Mouse (Mus musculus): ENCODE data around the gene Saa2. TPM values are rescaled to one million over a fixed set of nuclear protein-coding genes. Genes with fewer than 3 reads are reported as not detected.

The Saa2 gene
- total RNA-seq, 2 experiments from 2014 or later: not detected

DNA sequence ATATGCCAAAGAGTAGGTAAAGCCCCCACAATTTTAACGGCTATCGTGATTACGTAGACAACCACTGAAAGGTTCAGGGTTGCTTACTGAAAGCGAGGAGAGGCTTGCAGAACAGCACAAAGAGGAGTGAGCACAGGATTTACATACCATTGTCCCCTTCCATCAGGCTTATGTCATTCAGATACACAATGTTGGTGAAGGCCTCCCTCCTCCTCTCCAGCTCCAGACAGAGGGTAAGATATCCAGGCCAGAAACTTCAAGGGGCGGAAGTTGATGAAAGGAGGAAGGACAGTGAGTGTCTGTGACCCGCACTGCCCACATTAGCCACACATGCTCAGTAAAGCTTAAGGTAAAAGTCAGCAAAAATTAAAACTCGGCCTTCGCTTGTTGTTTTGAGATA is 13.1 kb downstream of the Saa2 start:
- DNase-seq: no peak

DNA sequence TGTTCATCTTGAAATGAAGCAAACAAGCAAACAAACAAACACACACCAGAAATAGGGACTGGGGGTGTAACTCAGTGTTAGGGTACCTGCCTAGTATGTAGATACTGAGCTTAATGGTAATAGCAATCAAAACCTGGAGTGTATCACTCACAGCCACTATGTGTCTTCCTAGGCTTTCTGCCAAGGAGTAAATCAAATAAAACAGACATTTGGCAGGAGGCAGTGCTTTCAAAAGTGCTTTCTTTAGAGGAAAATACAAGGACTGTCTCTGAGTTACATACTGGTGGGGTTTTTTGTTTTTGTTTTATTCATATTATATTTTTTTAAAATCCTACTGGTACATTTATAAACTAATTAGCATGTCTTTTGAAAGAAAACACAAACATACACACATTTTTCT is 15.8 kb downstream of the Saa2 start:
- DNase-seq: no peak

DNA sequence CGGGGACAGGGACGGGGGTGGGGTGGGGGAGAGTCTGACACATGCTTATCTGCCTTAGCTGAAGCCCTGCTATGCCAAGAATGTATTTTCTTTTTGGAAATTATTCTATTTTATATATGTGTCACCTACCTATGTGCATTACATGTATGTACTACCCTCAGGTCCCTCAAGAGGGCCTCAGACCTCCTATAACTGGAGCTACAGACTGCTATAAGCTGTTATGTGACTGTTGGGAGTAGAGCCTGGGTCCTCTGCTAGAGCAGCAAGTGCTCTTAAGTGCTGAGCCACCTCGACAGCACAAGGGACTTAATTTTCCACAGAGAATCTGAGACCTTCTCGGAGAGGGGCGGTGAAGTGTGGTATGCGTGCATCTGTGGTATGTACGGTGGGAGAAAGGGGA is 16.9 kb downstream of the Saa2 start:
- no peak for DNase-seq

DNA sequence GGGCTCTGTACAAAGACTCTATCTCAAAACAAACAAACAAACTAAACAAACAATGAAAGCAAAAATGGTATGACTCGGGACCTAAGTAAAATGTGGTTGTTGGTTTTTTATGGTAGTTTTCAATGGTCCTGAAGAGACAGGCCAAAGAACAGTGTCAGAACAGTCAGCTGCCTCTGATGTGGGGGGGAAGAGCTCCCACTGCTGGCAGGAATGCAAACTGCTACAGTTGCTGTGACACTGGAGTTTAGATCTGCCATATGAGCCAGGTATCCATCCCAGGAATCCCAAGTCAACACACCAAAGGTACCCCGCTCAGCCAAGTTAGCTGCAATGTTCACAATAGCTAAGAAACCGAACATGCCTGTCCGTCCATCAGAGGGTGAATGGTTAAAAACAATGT is 19.1 kb downstream of the Saa2 start:
- peak; percentile 11 to 14 for DNase-seq

DNA sequence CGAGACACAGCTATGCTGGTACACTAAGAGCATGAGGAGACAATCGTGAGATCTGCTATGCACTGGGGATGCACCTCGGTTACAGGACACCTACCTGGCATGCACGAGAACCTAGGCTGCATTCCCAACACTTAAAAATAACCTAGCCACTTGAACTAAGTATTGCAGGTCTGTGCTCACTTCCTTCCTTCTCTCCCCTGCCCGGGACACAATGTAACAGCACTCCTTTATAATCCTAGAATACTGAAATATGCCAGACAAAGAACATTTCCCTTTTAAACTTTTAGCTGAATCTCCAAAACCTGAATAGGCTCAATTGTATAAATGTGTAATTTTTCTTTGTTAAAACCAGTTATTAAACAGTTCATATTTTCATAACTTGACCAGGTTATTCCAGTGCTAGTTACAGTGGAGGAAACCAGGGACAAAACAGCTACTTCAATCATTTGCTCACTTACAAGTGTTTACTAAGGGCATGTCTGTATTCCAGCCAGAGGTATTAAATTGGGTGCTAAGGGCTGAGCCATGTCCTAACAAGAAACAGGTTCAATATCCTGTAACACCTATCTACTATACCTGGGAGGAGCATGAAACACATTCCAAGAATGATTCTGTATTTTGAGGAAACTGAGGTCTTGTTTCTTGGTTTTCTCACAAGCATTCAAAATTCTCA is 37.7 kb downstream of the Saa2 start:
- no peak for DNase-seq

DNA sequence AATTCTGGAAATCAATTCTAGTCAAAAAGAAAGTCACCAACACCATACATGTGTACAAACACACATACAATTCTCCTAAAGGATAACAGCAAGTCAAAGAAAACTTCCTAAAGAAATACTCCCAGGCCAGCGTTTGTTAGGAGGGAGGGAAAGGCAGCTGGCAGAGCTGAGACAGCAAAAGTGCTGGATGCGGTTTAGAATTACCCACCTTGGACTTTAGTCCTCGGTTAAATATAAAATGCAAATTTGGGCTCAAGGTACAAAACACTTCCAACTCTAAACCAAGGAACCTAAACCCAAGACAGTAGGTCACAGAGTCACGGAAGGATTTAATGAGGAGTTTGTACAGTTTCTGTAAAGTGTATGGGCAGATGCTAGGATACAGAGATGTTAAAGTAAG is 42.3 kb downstream of the Saa2 start:
- no peak for DNase-seq

DNA sequence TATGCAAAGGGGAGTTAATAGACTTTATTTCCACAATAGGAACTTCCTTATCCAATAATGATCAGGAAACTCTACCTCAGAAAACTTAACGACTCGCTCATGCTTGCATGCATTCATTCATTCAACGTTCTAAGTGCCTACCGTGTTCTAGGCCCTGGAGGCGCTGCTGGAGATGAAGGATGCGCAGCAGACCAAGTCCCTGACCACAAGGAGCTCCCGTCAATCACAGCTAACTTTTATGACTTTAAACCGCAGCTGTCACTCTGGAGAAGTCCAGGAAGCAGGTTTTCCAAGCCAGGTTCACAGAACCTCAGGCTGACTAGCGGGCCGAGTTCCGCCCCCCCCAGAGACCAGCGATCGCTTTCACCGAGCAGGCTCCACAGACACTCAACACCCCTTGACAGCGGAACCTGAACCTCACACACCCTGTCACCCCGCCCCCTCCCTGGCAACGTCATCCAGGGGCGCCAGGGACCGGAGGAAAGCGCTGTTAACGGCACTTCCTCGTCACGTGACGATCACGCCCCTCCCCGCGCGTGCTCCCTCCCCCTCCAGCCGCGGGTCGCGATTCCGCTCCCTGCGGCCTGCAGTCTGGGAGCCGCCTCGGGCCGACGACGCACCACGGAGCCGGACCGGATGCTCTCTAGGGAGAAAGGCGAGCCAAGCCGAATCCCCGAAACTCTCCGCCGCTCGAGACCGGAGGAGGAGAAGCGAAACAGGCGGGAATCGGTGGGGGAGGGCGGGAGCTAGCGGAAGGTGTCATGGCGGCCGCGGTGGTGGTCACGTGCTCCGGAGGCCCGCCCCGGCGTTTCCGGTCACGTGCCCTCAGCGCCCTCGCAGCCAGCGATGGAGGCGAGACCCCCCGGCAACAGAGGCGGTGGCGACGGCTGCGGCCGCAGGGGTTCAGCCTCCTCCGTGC is 44.0 kb downstream of the Saa2 start, which contains the start of the genes Hps5 and Gtf2h1:
Hps5 (minus strand) TSS at position 778 of the 919 bp plus-strand sequence.
Gtf2h1 (plus strand) TSS at position 817 of the 919 bp plus-strand sequence.
- DNase-seq: peak; percentile 97

DNA sequence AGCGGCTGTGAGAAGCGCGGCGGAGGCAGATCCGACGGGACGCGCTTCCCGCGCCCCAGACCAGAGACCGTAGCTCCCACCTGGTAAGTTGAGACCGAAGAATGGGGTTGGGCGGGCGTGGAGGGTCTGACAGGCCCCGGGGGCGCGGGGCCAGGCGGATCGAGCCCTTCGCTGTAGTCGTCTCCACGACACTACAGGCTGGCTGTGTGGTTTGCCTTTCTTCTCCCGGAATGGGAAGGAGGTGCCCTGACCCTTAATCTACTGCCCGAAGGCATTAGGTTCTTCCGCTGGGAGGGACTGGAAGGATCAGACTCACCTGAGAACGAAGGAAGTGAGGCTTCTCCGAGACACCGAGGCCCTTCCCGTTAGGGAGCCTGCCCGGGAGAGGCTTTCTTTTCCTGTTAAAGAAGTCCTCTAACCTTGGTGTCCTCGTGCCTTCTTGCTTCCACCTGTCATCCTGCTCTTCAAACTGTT is 44.7 kb downstream of the Saa2 start:
- DNase-seq: no peak

DNA sequence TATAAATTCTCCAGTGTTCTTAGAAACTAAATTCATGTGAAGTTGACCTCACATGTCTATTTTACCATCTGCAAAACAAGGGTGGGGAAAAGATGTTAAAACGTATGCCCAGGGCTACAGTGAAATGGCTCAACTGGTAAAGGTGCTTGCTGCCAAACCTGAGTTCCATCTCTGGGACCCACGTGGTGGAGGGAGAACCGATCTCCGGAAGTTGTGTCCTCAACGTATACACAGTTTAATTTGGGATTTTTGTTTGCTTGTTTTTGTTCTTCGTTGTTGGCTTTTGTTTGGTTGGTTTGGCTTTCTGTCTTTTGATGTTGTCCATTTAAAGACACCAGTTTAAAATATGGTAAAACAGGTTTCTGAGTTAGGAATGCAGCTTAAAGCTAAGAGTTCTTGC is 45.2 kb downstream of the Saa2 start:
- no peak for DNase-seq

Other genes starting within 250 kb of the Saa2 start
- 10 to 100 TPM; 42.4 to 45.4 TPM for gene Sergef, start 112.0 kb upstream of the Saa2 start, total RNA-seq (2021)
- gene Tph1, start 79.3 kb upstream of the Saa2 start, total RNA-seq (2021): under 1 TPM; 0.10 to 0.25 TPM
- 10 to 100 TPM; 10.3 to 11.3 TPM for gene Saal1, start 41.1 kb upstream of the Saa2 start, total RNA-seq (2021)
- not detected for gene Saa3, start 36.1 kb upstream of the Saa2 start, total RNA-seq (2021)
- gene Saa4, start 19.2 kb upstream of the Saa2 start, total RNA-seq (2021): not detected
- not detected for gene Saa1, start 8.8 kb upstream of the Saa2 start, total RNA-seq (2021)
- gene Hps5, start 44.3 kb downstream of the Saa2 start, total RNA-seq (2021): 10 to 100 TPM; 16.2 to 16.4 TPM
- 10 to 100 TPM; 36.9 to 37.2 TPM for gene Gtf2h1, start 44.3 kb downstream of the Saa2 start, total RNA-seq (2021)
- gene Ldha, start 89.7 kb downstream of the Saa2 start, total RNA-seq (2021): 100 to 1,000 TPM; 286 to 311 TPM
- not detected for gene Ldhc, start 109.4 kb downstream of the Saa2 start, total RNA-seq (2021)
- gene Tsg101, start 168.2 kb downstream of the Saa2 start, total RNA-seq (2021): 10 to 100 TPM; 73.0 to 80.2 TPM
- 10 to 100 TPM; 15.5 to 18.3 TPM for gene Uevld, start 206.7 kb downstream of the Saa2 start, total RNA-seq (2021)
- not detected for gene Gm9999, start 231.8 kb downstream of the Saa2 start, total RNA-seq (2021)